Mouse (Mus musculus) left cerebral cortex, adult 2 months (tissue): ENCODE measurements around the gene Bcl11b. TPM values are rescaled to one million over a fixed set of nuclear protein-coding genes. Genes with fewer than 3 reads are reported as not detected.
A peak's percentile ranks its signal among the peaks of the same experiment; 100 is the strongest.

Experiments used
- DNase-seq, 2 experiments: peaks; one replicate each; pipeline ENCODE4 v3.0.0; 2021 to 2022; ENCODE audit warnings: low spot score in 2 of 2, mixed read lengths in 1 of 2; ENCODE audit errors: extremely low spot score in 1 of 2
- H3K27ac ChIP-seq: fragments of 200-600 bp; 2 replicates; pipeline ENCODE4 v1.8.1; 2022
- H3K4me3 ChIP-seq: fragments of 200-600 bp; 2 replicates; pipeline ENCODE4 v1.8.1; 2022
- CTCF ChIP-seq: fragments of 200-600 bp; IDR thresholded peaks from 2 replicates; pipeline ENCODE4 v1.8.1; 2022; ENCODE audit warnings: antibody characterized with exemption, mild to moderate bottlenecking, moderate library complexity
- intact Hi-C: fragments of 180-260 bp; cut with DNase I; formaldehyde crosslinking; loops from one replicate; pipeline ENCODE4 v1.15.1; 2025
- total RNA-seq, 2 experiments: library from RNA; stranded (reverse); gene quantifications; 2 replicates each; pipeline ENCODE4 v1.2.3; 2021

Bcl11b gene
- total RNA-seq, 2 experiments from 2014 or later: 57.8 to 69.0 TPM

DNA sequence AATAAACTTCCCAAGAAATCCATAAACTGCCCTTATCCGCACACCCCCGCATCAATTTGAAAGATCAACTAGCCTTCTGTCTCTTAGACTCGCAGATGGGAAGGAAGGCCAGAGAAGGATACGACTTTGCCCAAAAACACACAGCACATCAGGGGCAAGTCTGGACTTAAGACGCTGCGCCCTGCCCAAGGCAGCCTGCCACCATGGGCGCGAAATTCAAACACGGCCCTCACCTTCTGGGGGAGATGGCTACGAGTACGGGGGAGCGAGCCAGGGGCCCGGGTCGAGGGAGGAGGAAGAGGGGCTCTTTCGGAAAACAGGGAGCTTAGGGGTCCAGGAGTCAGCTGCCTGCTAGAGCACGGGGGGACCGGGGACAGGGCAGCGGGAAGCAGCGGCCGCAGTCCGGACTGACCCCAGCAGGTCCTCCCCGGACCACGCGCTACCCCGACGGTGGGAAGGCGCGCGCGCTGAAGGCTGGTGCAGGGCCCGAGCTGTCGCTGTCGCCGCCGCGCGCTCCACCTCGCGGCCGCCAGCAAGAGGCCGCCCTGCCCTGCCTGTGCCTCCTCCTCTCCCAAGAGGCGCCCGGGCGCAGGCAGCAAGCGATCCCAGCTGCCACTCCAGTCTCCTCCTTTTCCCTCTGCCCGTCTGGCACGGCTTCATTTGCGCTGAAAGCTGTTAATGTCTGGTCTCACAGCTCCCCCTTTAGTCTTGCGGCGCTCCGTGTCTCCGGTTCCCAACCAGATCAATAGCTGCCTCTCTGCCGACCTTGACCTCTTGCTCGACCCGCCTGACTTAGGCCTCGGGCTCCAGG lies 2.6 kb upstream of the Bcl11b start:
- DNase-seq: peak; percentile 59 to 77
- TF ChIP-seq CTCF: peak; percentile 44
- H3K27ac ChIP-seq: peak overlapping the region; percentile 69
- H3K4me3 ChIP-seq: peak overlapping the region; percentile 22
- intact Hi-C loops: loop anchor here (2.0 to 5.0 kb wide), 2 partner anchors 115 to 1834 kb away; no protein-coding TSS in a partner anchor

DNA sequence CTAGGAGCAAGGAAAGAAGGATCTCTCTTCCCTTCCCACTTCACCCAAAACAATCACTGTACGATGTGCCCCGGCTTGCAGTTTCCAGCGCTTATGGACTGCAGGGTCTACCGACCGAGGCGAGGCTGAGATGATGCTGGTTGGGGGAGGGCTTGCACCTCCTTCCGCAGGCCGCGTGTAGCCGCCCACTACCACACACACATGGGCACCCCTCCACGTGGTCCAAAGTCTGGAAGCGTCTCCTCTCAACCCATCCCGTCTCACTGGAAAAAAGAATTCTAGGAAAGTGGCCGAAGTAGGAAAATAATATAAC lies 2.0 kb upstream of the Bcl11b start:
- Histone ChIP-seq H3K27ac (peak overlapping the region; percentile 9), H3K4me3 (no peak overlapping the region)
- no peak for DNase-seq
- intact Hi-C loops: loop anchor here (2.0 to 5.0 kb wide), 2 partner anchors 115 to 1833 kb away; no protein-coding TSS in a partner anchor
- no peak for TF ChIP-seq CTCF

DNA sequence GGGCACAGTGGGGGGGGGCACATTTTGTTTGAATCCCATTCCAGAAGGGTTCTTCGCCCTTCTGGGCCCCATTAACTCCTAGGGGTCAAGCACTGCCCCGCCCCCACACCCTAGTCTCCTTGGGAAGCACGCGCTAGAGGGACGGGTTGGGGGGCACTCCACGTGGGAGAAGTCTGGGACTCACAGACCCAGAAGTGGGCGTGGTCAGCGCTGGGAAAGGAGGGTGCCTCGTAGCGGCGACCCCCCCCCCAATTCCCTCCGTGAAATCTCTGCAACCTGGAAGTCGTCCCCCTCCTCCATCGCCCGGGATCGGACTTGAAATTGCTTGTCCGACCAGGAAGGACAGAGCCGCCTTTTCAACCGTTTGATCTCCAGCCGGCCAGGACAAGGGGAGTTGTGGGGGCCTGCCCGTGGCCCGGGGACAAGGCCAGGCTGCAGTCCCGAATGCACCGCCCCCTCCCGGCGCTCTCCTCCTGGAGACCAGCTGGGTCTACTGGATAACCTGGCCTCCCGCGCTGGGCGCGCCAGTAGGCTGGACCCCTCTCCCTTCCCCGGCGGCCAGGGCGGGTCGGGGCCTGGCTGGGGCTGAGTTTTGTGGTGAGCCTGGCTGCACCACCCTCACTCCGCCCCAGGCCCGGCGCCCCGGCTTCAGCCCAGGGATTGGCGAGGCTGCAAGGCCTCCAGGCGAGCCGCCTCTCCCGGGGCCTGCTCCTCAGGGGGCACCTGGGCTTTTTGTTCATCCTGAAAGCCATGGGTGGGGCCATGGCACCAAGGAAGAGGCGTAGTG lies 1.5 kb upstream of the Bcl11b start:
- peak overlapping the region; percentile 9; the same call in 1 of the 2 replicates for H3K27ac ChIP-seq

DNA sequence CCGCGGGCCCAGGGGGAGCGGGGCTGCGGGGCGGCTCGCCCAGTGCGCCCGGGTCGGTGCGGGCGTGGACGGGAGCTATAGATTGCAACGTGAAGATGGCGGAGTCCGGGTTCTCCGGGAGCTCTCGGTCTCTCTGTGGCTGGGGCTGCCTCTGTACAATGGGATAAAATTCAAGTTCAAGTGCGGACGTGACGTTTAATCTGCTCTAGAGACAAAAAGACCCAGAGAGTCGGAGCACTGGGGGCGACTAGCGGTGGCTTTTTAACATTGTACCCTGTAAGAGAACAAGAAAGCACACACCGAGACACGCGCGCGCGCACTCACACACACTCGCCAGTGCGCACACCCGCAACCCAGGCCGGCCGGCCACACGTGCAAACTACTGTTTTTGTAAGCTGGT lies 526 bp upstream of the Bcl11b start:
- DNase-seq: peak; percentile 64 to 85
- peak; percentile 54 for TF ChIP-seq CTCF
- Histone ChIP-seq H3K4me3 (peak overlapping the region; percentile 52), H3K27ac (peak overlapping the region; percentile 83)
- intact Hi-C loops: loop anchor here (2.0 to 5.0 kb wide), 3 partner anchors 117 to 1627 kb away; no protein-coding TSS in a partner anchor

More for the DNA sequence above, 1.5 kb upstream of the Bcl11b start:
- no peak for TF ChIP-seq CTCF
- H3K4me3 ChIP-seq: no peak overlapping the region; the same call in 1 of the 2 replicates
- no peak for DNase-seq
- intact Hi-C loops: loop anchor here (2.0 to 5.0 kb wide), 4 partner anchors 116 to 1833 kb away; no protein-coding TSS in a partner anchor

DNA sequence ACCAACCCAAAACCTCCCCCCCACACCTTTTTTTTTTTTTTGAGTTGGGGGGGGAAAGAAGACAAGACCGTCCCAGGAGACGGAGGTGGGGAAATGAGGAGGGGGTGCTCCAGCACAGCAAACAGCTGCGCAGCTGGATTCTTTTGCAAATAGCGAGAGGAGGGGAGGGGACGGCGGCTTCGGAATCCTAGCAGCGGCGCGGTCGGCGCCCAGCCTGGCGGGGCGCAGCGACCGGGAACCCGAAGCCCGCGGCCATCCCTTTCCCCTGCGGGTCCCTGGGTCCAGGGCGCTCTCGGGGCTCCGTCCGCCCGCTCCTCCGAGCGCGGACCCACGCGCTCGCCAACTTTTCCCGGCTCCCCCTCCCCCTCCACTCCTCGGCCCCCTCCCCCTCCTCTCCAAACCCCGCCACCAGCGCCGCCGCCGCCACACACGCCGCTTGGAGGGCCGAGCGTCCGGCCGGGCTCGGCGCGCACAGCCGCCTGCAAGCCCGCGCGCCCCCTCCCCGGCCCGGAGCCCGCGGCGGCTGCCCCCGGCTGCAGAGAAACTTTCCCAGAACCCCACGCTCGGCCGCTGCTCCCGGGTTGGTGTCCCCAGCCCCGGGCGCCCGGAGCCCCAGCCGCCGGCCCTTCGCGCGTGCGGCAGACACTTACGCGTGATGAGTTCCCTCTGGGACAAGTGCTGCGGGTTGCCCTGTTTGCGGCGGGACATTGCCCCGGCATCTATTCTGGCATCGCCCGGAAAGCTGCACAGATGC lies 789 bp downstream of the Bcl11b start:
- H3K27ac ChIP-seq: peak overlapping the region; percentile 84
- intact Hi-C loops: loop anchor here (5.0 kb wide), 2 partner anchors 1525 to 1625 kb away; no protein-coding TSS in a partner anchor
- peak overlapping the region; percentile 52 for H3K4me3 ChIP-seq
- TF ChIP-seq CTCF: no peak
- no peak for DNase-seq

DNA sequence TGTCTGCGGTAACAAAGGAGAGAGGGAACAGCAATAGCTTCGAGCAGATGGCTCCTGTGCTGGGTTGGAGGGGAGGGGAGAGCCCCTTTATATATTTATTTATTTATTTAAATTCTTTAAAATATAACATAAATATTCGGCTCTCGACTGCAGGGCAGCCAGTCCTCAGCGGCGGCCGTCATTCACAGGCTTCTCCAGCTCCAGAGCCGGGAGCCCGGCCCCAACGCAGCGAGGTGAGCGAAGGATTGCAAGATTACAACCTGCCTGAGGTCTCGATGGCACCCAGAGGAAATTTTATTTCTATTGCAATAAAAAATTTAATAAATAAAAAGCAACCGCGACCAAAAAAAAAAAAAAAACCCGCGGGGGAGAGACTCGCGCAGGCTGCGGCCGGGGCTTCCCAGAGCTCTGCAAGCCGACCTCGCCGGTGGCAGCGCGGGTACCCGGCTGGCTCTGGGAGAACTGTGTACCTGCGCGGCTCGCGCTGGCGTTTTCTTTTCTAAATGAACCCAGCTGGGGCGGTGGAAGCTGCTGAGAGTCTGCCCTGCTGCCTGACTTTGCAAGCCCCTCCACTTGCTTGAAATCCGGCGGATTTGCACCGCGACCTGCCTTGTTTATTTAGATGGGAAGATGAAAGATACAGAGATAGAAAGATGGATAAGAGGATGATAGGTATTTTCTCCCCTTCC lies 1.6 kb downstream of the Bcl11b start:
- no peak for DNase-seq
- intact Hi-C loops: loop anchor here (5.0 kb wide), 2 partner anchors 1524 to 1624 kb away; no protein-coding TSS in a partner anchor
- Histone ChIP-seq H3K4me3 (peak overlapping the region; percentile 52), H3K27ac (peak overlapping the region; percentile 84)
- no peak for TF ChIP-seq CTCF

DNA sequence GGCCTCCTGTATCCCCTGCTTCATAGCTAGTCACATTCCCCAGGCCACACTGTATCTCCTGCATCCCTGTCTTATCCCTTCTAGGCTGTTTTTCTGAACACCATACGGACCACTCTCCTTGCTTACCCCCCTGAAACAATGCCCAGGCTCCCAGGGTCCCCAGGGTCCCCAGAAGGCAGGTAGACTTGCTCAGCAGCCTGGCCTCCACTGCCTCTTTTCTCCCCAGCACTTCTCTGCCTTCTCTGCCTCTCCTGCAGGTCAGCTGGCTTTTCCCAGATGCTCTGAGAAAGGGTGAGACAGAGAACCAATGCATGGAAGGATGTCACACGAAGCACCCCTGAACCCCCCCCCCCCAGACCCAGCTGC lies 2.7 kb downstream of the Bcl11b start:
- intact Hi-C loops: loop anchor here (5.0 kb wide), 2 partner anchors 1523 to 1623 kb away; no protein-coding TSS in a partner anchor
- peak overlapping the region; percentile 84 for H3K27ac ChIP-seq
- DNase-seq: no peak

DNA sequence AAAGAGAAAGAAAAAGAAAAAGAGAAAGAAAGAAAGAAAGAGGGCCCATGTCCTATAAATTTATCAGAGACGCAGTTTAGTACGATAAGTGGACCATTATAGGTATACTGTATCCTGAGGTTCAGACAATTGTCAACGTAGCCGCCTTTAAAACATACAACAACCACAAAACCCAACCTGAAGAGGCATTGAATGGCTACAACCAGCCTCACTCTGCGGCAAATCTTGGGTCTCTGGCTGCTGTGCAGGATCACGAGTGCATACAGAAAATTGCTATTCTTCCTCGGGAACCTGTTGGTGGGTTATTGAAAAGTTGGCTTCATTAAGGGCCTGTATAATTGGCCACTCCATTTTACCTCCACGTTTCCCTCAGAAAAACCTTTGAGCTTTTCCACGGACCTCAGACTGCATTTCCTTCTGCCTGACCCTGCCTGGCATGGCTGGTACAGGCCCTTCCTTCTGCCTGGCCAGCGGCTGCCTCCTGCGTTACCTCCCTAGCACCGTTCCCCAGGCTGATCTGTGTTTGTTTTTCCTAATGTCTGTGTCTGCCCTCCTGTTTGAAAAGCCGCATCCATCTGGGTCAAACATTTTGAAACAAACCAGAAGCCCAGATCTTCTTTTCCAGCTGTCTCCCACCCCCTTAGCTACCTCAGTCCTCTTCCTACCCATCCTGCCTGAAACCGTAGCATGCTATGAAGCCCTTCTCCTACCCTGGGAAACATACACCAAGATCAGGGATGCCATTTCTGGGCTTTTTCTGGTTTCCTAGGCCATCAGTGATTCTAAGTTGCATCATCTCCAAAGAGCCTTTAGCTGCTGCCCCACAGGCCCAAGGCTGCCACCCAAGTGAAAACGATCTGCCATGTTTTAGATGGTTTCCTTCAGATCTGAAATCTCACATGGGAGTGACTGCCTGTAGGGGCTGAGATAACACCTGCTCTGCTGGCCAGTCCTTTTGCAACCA lies 3.4 kb downstream of the Bcl11b start:
- H3K4me3 ChIP-seq: peak overlapping the region; percentile 52
- H3K27ac ChIP-seq: peak overlapping the region; percentile 84
- no peak for DNase-seq
- intact Hi-C loops: loop anchor here (2.0 to 5.0 kb wide), 6 partner anchors 913 to 1948 kb away; no protein-coding TSS in a partner anchor
- no peak for TF ChIP-seq CTCF

More for the DNA sequence above, 2.7 kb downstream of the Bcl11b start:
- peak overlapping the region; percentile 52 for H3K4me3 ChIP-seq
- TF ChIP-seq CTCF: no peak

DNA sequence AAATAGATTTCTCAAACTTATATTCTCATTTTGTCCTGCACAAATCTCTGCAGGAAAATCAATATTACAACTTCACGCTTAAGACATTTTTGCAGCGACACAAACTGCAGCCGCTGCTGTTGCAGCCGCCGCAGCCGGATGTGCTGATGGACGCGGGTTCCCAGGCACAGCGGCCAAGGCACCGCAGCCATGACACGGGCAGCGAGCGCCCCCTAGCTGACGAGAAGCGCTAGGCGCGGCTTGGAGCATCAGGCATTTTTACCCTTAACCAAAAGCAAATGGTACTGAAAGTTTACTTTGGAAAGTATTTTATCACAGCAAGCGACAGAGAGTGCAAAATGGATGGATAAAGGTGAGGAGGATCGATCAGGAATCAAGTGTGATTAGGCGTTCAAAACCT lies 4.7 kb downstream of the Bcl11b start:
- peak; percentile 85 to 89 for DNase-seq
- intact Hi-C loops: loop anchor here (2.0 to 5.0 kb wide), 4 partner anchors 912 to 1946 kb away; no protein-coding TSS in a partner anchor
- peak; percentile 100 for TF ChIP-seq CTCF
- H3K4me3 ChIP-seq: peak overlapping the region; percentile 16
- peak overlapping the region; percentile 74; the same call in 1 of the 2 replicates for H3K27ac ChIP-seq

DNA sequence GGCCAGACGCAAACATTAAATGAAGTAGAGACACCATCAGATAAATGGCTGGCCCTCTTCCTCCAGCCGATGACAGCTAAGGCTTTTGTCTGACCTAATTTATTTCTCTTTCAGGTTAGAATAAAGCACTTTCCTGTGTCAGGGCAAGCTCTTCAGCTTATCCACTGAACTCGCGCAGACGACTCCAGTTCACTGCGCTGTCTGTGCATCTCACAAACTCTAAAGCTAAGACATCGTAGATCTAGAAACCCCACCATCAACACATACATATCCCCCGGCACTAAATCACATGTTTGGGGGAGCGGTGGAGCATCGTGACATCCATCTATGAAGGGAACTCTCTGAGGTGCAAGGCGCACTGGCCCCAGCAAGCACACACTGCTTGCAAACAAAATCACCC lies 5.5 kb downstream of the Bcl11b start:
- Histone ChIP-seq H3K27ac (peak overlapping the region; percentile 74), H3K4me3 (peak overlapping the region; percentile 16)
- intact Hi-C loops: loop anchor here (2.0 to 5.0 kb wide), 4 partner anchors 911 to 1946 kb away; no protein-coding TSS in a partner anchor
- no peak for TF ChIP-seq CTCF
- no peak for DNase-seq
